20 mouse cellular contexts compared by ENCODE assay signal in the genomic region with DNA sequence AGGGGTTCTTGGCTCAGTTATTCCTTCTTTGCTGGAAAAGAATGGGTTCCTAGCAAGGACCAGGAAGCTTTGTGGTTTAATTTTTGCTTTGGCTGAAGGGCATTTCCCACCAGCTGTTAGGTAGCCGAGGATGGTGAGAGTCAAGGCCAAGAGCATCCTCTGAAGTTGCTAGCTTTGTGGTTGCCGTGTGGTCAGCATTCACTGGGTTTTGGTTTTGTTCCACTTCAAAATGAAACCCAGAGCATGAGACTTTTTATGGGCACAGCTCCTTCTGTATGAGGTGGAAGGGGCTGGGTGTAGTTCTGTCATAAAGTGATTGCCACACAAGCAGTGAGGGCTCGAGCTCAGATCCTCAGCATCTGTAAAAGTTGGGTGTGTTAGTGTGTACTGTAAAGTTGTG.
DNase-seq lines count a peak whose midpoint lies in the region; ATAC-seq lines count a peak whose summit lies in the region.
"Had no signal": no experiment of that assay in that cellular context is flagged by ENCODE, and none has a peak within 500 bp of the region (broad histone marks: within the 10 kb centered on the region; RNA-seq: fewer than 3 reads in every experiment).

No protein-coding gene starts in this region.

- DNase-seq in heart, adult 11 months, result peak; percentile 72
- DNase-seq in heart, adult 8-10 months (ENCODE audit: low spot score), result no peak
- peak; percentile 4 for DNase-seq in large intestine, adult 2 months (ENCODE audit: low read depth, low spot score)
- DNase-seq in spleen, postnatal 4 days (ENCODE audit: low spot score in 2 of 2), result no peak
- DNase-seq in c-Kit-positive CD71-positive TER-119-positive erythroid progenitor cells, embryonic 14.5 days (ENCODE audit: low spot score), result no peak
- DNase-seq: adrenal gland, postnatal 10 days; B cell, adult 2 months; cerebellum, adult 18-20 months; cerebellum, adult 9-11 months; cerebellum, postnatal 36 days; forebrain, postnatal 0 days; gastrocnemius, postnatal 14 days had no signal

- H3K9me3 ChIP-seq in forebrain, embryonic 13.5 days (replicated peaks), result peaks cover 6% of the 10 kb centered on the region; the same call in 1 of the 2 replicates
- H3K9me3 ChIP-seq: forebrain, embryonic 12.5 days; G1E; hindbrain, embryonic 15.5 days had no signal

- H3K9ac ChIP-seq in forebrain, embryonic 13.5 days, result no peak overlapping the region
- H3K9ac ChIP-seq: forebrain, embryonic 12.5 days; forebrain, postnatal 0 days; heart, embryonic 12.5 days; hindbrain, embryonic 15.5 days had no signal

- ATAC-seq in common myeloid progenitor, adult 5-6 weeks (replicated peaks; ENCODE audit: low read depth, poor library complexity, severe bottlenecking), result peak; percentile 85
- ATAC-seq in forebrain, embryonic 13.5 days, result no peak
- ATAC-seq: CD4-positive, CD25-positive, alpha-beta regulatory T cell, adult 4 months; forebrain, postnatal 0 days; intestine, embryonic 16.5 days had no signal

- no peaks in the 10 kb centered on the region for H3K27me3 ChIP-seq in forebrain, embryonic 13.5 days
- H3K27me3 ChIP-seq: forebrain, embryonic 12.5 days; hindbrain, embryonic 15.5 days had no signal

- H3K4me1 ChIP-seq in forebrain, embryonic 13.5 days, result no peaks in the 10 kb centered on the region
- H3K4me1 ChIP-seq: forebrain, embryonic 12.5 days; heart, embryonic 12.5 days; hindbrain, embryonic 15.5 days had no signal

- WGBS in large intestine, adult 2 months, result 34% methylated on average over 3 of the region's 3 CpGs
- 79% methylated on average over 3 of the region's 3 CpGs for WGBS in forebrain, embryonic 13.5 days

- no peak overlapping the region for H3K4me3 ChIP-seq in forebrain, embryonic 13.5 days
- H3K4me3 ChIP-seq: forebrain, embryonic 12.5 days; heart, embryonic 12.5 days; hindbrain, embryonic 15.5 days had no signal

- no peak overlapping the region for H3K27ac ChIP-seq in forebrain, embryonic 13.5 days
- H3K27ac ChIP-seq: forebrain, embryonic 12.5 days; hindbrain, embryonic 15.5 days had no signal

- no peaks in the 10 kb centered on the region for H3K36me3 ChIP-seq in forebrain, embryonic 13.5 days (ENCODE audit: poor library complexity, severe bottlenecking)
- H3K36me3 ChIP-seq: forebrain, embryonic 12.5 days; G1E; heart, embryonic 12.5 days; hindbrain, embryonic 15.5 days had no signal

- no peak overlapping the region for H3K4me2 ChIP-seq in forebrain, embryonic 13.5 days
- H3K4me2 ChIP-seq: forebrain, embryonic 12.5 days; heart, embryonic 12.5 days; hindbrain, embryonic 15.5 days had no signal

Comparison
In these comparisons a context has a peak if more than half of its experiments do, and no peak if none do; other contexts are left out.
1. DNase-seq: peak in heart, adult 11 months (single experiment) and large intestine, adult 2 months (single experiment); none in heart, adult 8-10 months (single experiment), spleen, postnatal 4 days (0 of 2) and c-Kit-positive CD71-positive TER-119-positive erythroid progenitor cells, embryonic 14.5 days (single experiment).